Mouse (Mus musculus): ENCODE data around the gene Pcyt2. TPM values are rescaled to one million over a fixed set of nuclear protein-coding genes. Genes with fewer than 3 reads are reported as not detected.

Pcyt2 gene
- polyA plus RNA-seq, 1 experiment = 117 TPM

GRCm38 (mm10) chr11:120657301-120657700 lies 39.6 kb upstream of the Pcyt2 start:
- TF ChIP-seq POLR2A (IDR thresholded peaks at IDR 0.05; ENCODE audit: insufficient read length, low read depth) (no peak), SRF (IDR thresholded peaks at IDR 0.05; ENCODE audit: control insufficient read depth, insufficient read length, low read depth) (no peak), MYOD1 (IDR thresholded peaks at IDR 0.05; ENCODE audit: control insufficient read depth in 1 of 3, insufficient read length in 2 of 3, low read depth in 2 of 3) (no peak), MYOG (IDR thresholded peaks at IDR 0.05; ENCODE audit: control insufficient read depth in 1 of 3, insufficient read depth in 1 of 3, insufficient read length in 2 of 3, low read depth in 2 of 3) (no peak), POLR2AphosphoS2 (IDR thresholded peaks at IDR 0.05; ENCODE audit: insufficient read length, low read depth) (no peak), TCF12 (IDR thresholded peaks at IDR 0.05; ENCODE audit: insufficient read depth, poor library complexity, severe bottlenecking) (no peak), REST (IDR thresholded peaks at IDR 0.05; ENCODE audit: insufficient read depth, insufficient read length) (no peak), CEBPB (IDR thresholded peaks at IDR 0.05; ENCODE audit: insufficient read depth, poor library complexity, severe bottlenecking) (no peak), MAX (IDR thresholded peaks at IDR 0.05; ENCODE audit: low read depth) (no peak), TCF3 (IDR thresholded peaks at IDR 0.05; ENCODE audit: insufficient read length, low read depth) (no peak), E2F4 (IDR thresholded peaks at IDR 0.05; ENCODE audit: insufficient read depth) (no peak), USF1 (IDR thresholded peaks at IDR 0.05; ENCODE audit: low read depth) (no peak)
- no peak overlapping the region for H3ac ChIP-seq (ENCODE audit: control insufficient read depth, insufficient read length)
- no peak overlapping the region for H3K4me3 ChIP-seq
- peaks cover 67% of the 10 kb centered on the region for H3K27me3 ChIP-seq (ENCODE audit: control insufficient read depth, insufficient read depth, insufficient read length)
- no peak overlapping the region for H3K4me2 ChIP-seq (ENCODE audit: low read depth)
- no peaks in the 10 kb centered on the region for H3K36me3 ChIP-seq (ENCODE audit: control insufficient read depth, insufficient read depth)
- no peaks in the 10 kb centered on the region for H3K79me2 ChIP-seq (ENCODE audit: control insufficient read depth, insufficient read depth)

GRCm38 (mm10) chr11:120654741-120655140 lies 37.0 kb upstream of the Pcyt2 start:
- Histone ChIP-seq H3K79me2 (ENCODE audit: control insufficient read depth, insufficient read depth) (no peaks in the 10 kb centered on the region), H3K4me2 (ENCODE audit: low read depth) (no peak overlapping the region), H3K27me3 (ENCODE audit: control insufficient read depth, insufficient read depth, insufficient read length) (peaks cover 42% of the 10 kb centered on the region), H3K4me3 (no peak overlapping the region), H3K36me3 (ENCODE audit: control insufficient read depth, insufficient read depth) (no peaks in the 10 kb centered on the region), H3ac (ENCODE audit: control insufficient read depth, insufficient read length) (no peak overlapping the region)
- TF ChIP-seq MYOG (IDR thresholded peaks at IDR 0.05; ENCODE audit: control insufficient read depth in 1 of 3, insufficient read depth in 1 of 3, insufficient read length in 2 of 3, low read depth in 2 of 3) (no peak), REST (IDR thresholded peaks at IDR 0.05; ENCODE audit: insufficient read depth, insufficient read length) (no peak), TCF12 (IDR thresholded peaks at IDR 0.05; ENCODE audit: insufficient read depth, poor library complexity, severe bottlenecking) (no peak), CEBPB (IDR thresholded peaks at IDR 0.05; ENCODE audit: insufficient read depth, poor library complexity, severe bottlenecking) (no peak), POLR2A (IDR thresholded peaks at IDR 0.05; ENCODE audit: insufficient read length, low read depth) (no peak), MAX (IDR thresholded peaks at IDR 0.05; ENCODE audit: low read depth) (no peak), SRF (IDR thresholded peaks at IDR 0.05; ENCODE audit: control insufficient read depth, insufficient read length, low read depth) (no peak)

GRCm38 (mm10) chr11:120651872-120652271 lies 34.1 kb upstream of the Pcyt2 start:
- H3K36me3 ChIP-seq (ENCODE audit: control insufficient read depth, insufficient read depth) = no peaks in the 10 kb centered on the region
- TF ChIP-seq REST (IDR thresholded peaks at IDR 0.05; ENCODE audit: insufficient read depth, insufficient read length) (no peak), TCF12 (IDR thresholded peaks at IDR 0.05; ENCODE audit: insufficient read depth, poor library complexity, severe bottlenecking) (no peak), MYOG (IDR thresholded peaks at IDR 0.05; ENCODE audit: control insufficient read depth in 1 of 3, insufficient read depth in 1 of 3, insufficient read length in 2 of 3, low read depth in 2 of 3) (no peak), E2F4 (IDR thresholded peaks at IDR 0.05; ENCODE audit: insufficient read depth) (no peak), USF1 (IDR thresholded peaks at IDR 0.05; ENCODE audit: low read depth) (no peak), SRF (IDR thresholded peaks at IDR 0.05; ENCODE audit: control insufficient read depth, insufficient read length, low read depth) (no peak), POLR2A (IDR thresholded peaks at IDR 0.05; ENCODE audit: insufficient read length, low read depth) (no peak)

GRCm38 (mm10) chr11:120648001-120648476 lies 30.3 kb upstream of the Pcyt2 start, which contains the start of gene Myadml2:
Gene Myadml2 (minus strand): TSS chr11:120648158.
- Histone ChIP-seq H3K27me3 (ENCODE audit: control insufficient read depth, insufficient read depth, insufficient read length) (no peaks in the 10 kb centered on the region), H3K4me3 (peak within 1 kb of the TSS; percentile 7), H3K79me2 (ENCODE audit: control insufficient read depth, insufficient read depth) (no peaks in the 10 kb centered on the region), H3K36me3 (ENCODE audit: control insufficient read depth, insufficient read depth) (no peaks in the 10 kb centered on the region), H3ac (ENCODE audit: control insufficient read depth, insufficient read length) (no peak within 1 kb of the TSS), H3K4me2 (ENCODE audit: low read depth) (peak within 1 kb of the TSS; percentile 71)
- TF ChIP-seq SRF (IDR thresholded peaks at IDR 0.05; ENCODE audit: control insufficient read depth, insufficient read length, low read depth) (no peak), REST (IDR thresholded peaks at IDR 0.05; ENCODE audit: insufficient read depth, insufficient read length) (no peak), CEBPB (IDR thresholded peaks at IDR 0.05; ENCODE audit: insufficient read depth, poor library complexity, severe bottlenecking) (no peak), MYOD1 (IDR thresholded peaks at IDR 0.05; ENCODE audit: control insufficient read depth in 1 of 3, insufficient read length in 2 of 3, low read depth in 2 of 3) (peak; percentile 16 to 91 (median 79)), TCF3 (IDR thresholded peaks at IDR 0.05; ENCODE audit: insufficient read length, low read depth) (no peak), MYOG (IDR thresholded peaks at IDR 0.05; ENCODE audit: control insufficient read depth in 1 of 3, insufficient read depth in 1 of 3, insufficient read length in 2 of 3, low read depth in 2 of 3) (peak in 1 of 3 experiments; percentile 63), POLR2AphosphoS2 (IDR thresholded peaks at IDR 0.05; ENCODE audit: insufficient read length, low read depth) (no peak)

More at GRCm38 (mm10) chr11:120651872-120652271, 34.1 kb upstream of the Pcyt2 start:
- no peak overlapping the region for H3K4me2 ChIP-seq (ENCODE audit: low read depth)
- peaks cover 17% of the 10 kb centered on the region for H3K27me3 ChIP-seq (ENCODE audit: control insufficient read depth, insufficient read depth, insufficient read length)
- H3K4me3 ChIP-seq = no peak overlapping the region
- H3ac ChIP-seq (ENCODE audit: control insufficient read depth, insufficient read length) = no peak overlapping the region
- no peaks in the 10 kb centered on the region for H3K79me2 ChIP-seq (ENCODE audit: control insufficient read depth, insufficient read depth)
